Mouse (Mus musculus) liver, embryonic 14.5 days (tissue): ENCODE results near the gene Rnf24.

Source experiments
- CTCF ChIP-seq: IDR thresholded peaks from 2 replicates; pipeline ENCODE4 v1.5.1; 2016; ENCODE audit warnings: antibody characterized with exemption, low read depth, control low read depth
- EP300 ChIP-seq: IDR thresholded peaks from 2 replicates; pipeline ENCODE4 v1.6.1; 2016; ENCODE audit warnings: antibody characterized with exemption, low read depth

DNA sequence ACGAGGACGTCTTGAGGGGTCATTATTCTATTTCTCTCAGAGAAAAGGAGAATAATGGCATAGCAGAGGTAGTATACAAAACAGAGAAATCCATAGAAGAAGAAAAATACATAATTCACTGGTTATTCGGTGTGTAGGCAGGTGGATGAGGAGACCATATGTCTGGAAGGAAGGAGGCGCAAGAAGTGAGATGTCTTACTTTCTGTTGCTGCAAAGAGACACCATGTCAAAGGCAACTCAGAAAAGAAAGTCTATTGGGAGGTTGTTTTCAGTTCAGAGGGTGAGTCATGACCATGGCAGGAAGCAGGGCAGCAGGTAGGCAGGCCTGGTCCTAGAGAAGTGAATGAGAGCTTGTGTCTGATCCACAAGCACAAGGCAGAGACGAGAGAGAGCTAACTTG, 26.2 kb upstream of the Rnf24 start:
- TF ChIP-seq CTCF (no peak), EP300 (no peak)
